Mouse (Mus musculus) ovary, postnatal 10 days (tissue): Measurements from ENCODE around the gene Dazap1.

Source experiments
- DNase-seq: peaks from one replicate; pipeline ENCODE4 v3.0.0; 2022; ENCODE audit warnings: low spot score

Gene Dazap1

DNA sequence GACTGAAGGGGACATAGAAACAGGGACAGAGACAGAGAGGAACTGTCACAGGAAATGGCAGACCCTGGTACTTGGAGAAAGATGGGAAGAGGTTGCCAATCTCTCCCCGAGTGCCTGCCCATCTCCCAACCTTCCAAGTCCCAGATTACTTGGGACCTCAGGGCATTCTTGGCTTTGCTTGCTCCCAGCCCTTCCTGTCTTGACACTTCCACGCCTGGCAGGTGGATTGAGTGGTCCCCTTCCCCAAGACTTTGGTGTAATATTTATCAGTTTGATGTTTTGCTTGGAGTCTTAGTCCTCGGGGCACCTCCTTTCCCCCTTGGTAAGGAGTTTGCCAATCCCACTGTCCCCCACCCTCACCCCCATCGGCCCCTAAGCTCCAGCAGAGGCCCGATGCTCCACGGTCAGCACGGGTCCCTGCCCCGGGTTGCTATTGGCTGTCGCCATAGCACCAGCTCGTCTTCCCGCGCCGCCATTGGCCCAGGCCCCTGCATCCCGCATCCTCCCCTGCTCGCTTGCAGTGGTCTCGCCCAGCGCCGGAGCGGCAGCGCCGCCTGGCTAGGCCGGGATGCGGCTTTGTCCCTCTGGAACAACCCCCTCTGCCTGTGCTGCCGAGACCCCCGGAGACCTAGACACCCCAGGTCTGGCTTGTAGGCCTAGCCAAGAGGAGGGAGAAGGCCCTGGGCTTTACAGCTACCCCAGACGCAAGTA lies 37.4 kb downstream of the Dazap1 start:
- DNase-seq = no peak

DNA sequence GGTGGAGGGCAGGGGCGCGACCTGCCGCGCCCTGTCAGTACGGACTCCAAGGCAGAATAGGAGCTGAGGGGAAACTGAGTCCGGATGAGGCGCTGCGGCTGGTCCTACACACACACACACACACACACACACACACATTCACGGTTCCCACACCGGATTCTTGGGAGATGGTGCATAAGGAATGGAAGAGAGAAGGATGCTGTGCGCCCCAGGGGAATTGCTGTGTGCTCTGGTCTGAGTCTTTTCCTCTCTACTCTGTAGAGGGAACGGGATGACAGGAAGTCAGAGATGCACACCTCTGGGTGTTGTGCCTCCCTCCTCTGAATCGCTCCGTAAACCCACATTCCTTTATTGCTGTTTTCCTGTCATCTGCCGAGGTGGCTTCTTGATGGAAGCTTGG lies 38.0 kb downstream of the Dazap1 start:
- DNase-seq = no peak

DNA sequence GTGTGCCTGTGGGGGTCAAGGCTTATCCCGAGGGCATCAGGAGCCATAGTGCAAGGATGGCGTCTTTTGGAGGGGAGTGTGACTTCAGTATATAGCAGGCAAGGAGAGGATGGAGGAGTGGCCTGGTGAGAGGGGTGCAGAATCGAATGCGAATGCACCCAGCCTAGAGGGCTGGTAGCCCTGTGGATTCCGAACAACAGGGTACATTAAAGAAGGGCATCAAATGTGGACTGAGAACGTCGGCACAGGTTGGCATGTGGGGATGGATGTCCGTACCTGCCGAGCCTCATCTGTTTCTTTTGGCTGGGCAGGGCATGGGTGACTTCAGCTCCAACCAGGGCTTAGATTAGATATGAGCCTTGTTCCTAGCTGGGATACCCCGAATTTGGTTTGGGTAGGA lies 38.5 kb downstream of the Dazap1 start:
- DNase-seq = no peak

DNA sequence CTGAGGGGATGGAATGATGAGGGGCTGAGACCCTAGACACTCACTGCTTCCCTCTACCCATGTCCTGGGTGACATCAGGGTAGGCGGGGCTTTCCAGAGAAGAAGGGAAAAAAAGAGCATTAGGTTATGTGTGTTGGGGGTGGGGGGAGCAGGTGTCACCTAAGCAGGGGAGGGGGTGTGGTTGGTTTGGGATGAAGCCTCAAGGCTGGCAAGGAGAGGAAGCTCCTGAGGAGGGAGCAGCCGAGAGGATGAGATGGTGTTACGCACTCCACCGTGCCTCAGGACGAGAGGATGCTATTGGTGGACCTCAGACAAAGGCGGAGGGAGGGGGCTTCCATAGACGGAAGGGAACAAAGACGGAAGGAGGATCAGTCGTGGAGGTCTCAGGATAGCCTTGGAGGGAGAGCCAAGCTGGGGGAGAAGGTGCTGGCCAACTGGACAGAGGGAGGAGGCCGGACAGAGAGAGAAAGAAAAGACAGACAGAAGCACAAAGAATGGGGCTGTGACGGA lies 39.4 kb downstream of the Dazap1 start:
- no peak for DNase-seq

DNA sequence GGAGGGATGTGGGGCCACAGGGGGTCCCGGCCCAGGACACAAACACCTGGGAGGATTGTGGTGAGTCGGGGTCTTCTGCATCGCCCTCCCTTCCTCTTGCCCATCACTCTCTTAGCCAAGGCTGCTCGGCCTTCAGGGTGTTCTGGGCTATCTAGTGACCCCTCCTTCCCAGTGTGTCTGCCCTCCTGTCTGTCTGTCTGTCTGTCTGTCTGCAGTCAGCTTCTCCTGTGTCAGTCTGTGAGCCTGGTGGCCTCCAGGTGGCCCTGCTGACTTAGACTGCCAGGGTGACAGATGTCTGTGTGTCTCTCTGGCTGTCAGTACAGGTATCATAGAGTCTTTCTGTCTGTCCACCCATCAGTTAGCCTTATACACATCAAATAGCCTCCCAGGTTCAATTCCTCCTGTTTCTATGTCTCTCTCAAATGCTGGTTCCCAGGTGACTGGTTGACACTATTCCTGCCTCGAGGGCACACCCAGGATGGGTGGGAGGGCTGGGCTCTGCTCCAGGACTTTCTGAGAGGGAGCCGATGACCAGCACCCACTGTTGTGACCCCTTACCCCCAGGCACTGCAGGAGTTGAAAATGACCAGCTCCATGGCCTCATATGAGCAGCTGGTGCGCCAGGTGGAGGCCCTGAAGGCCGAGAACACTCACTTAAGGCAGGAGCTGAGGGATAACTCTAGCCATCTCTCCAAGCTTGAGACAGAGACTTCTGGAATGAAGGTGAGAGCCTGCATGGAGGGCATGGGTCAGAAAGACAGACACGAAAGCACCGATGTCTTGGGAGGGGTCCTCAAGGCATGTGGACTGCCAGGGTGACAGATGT lies 40.2 kb downstream of the Dazap1 start:
- DNase-seq = no peak

DNA sequence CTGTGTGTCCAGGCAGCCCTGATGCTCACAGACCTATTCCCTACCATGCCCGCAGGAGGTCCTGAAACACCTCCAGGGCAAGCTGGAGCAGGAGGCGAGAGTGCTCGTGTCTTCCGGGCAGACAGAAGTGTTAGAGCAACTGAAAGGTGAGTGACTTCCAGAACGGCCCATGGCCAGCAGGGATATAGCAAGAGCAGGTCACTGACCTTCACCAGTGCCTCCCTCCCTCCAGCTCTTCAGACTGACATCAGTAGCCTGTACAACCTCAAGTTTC lies 40.7 kb downstream of the Dazap1 start:
- no peak for DNase-seq

GRCm38 (mm10) chr10:80302471-80302881 lies 41.2 kb downstream of the Dazap1 start:
- no peak for DNase-seq

DNA sequence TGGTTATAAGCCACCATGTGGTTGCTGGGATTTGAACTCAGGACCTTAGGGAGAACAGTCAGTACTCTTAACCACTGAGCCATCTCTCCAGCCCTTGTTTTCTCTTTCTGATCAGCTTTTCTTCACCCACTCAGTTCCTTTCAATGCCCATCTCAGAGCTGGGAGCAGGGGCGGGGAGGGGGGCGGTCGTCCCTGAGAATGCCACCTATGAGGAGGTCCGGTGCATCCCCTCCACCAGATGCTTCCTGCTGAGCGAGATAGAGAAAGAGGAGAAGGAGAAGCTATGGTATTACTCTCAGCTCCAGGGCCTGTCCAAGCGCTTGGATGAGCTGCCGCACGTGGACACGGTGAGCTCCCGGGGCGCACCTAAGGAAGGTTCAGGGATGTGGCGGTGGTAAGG lies 43.2 kb downstream of the Dazap1 start:
- no peak for DNase-seq

- no peak for DNase-seq
Observed at GRCm38 (mm10) chr10:80304862-80305261, 43.6 kb downstream of the Dazap1 start.

DNA sequence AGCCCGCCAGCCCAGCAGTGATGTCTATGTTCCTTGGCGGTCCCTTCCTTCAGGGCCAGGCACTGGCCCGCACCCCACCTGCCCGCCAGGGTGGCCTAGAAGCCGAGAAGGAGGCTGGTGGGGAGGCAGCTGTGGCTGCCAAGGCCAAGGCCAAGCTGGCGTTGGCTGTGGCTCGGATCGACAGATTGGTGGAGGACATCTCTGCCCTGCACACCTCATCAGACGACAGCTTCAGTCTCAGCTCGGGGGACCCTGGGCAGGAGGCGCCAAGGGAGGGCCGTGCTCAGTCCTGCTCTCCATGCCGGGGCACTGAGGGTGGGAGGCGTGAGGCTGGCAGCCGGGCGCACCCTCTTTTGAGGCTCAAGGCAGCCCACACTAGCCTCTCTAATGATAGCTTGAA lies 50.3 kb downstream of the Dazap1 start:
- DNase-seq = no peak

- no peak for DNase-seq
Observed at GRCm38 (mm10) chr10:80312586-80313504, 51.6 kb downstream of the Dazap1 start.

DNA sequence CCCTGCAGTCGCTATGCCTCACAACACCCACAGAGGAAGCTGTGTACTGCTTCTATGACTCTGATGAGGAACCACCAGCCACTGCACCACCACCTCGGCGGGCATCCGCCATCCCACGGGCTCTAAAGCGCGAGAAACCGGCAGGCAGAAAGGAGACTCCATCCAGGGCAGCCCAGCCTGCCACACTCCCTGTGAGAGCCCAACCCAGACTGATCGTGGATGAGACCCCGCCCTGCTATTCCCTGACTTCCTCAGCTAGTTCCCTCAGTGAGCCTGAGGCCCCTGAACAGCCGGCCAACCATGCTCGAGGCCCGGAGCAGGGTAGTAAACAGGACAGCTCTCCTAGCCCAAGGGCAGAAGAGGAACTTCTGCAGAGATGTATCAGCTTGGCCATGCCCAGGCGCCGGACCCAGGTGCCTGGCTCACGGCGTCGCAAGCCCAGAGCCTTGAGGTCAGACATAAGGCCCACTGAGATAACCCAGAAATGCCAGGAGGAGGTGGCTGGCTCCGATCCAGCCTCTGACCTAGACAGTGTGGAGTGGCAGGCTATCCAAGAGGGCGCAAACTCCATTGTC lies 52.4 kb downstream of the Dazap1 start:
- DNase-seq = no peak

GRCm38 (mm10) chr10:80314494-80315001 lies 53.3 kb downstream of the Dazap1 start:
- DNase-seq = no peak

- DNase-seq = no peak
Observed at GRCm38 (mm10) chr10:80315315-80315714, 54.0 kb downstream of the Dazap1 start.

DNA sequence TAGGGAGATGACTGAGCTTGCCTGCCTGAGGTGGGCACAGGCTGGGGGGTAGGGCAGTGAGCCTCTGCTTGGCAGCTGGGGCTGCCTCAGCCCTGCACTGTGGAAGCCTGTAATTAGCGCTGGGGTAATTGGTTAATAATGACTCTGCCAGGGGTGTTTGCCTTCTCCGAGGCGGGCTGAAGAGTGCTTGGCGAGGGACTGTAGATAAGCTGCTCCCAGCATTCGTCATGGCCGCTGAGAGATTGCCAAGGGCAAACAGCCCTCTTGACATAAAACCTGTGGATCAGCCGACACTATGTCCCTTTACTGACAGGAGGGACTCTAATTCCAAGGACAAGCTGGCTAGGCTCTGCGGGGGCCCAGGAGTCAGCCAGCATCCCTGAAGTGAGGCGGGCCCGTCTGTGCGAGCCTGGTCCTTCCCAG lies 55.1 kb downstream of the Dazap1 start:
- no peak for DNase-seq

GRCm38 (mm10) chr10:80317011-80317410 lies 55.7 kb downstream of the Dazap1 start:
- DNase-seq = no peak

- DNase-seq = peak; percentile 78
Observed at GRCm38 (mm10) chr10:80320340-80320760, 59.1 kb downstream of the Dazap1 start, which contains the start of gene 2310011J03Rik. Gene 2310011J03Rik (minus strand): TSS chr10:80320537.

DNA sequence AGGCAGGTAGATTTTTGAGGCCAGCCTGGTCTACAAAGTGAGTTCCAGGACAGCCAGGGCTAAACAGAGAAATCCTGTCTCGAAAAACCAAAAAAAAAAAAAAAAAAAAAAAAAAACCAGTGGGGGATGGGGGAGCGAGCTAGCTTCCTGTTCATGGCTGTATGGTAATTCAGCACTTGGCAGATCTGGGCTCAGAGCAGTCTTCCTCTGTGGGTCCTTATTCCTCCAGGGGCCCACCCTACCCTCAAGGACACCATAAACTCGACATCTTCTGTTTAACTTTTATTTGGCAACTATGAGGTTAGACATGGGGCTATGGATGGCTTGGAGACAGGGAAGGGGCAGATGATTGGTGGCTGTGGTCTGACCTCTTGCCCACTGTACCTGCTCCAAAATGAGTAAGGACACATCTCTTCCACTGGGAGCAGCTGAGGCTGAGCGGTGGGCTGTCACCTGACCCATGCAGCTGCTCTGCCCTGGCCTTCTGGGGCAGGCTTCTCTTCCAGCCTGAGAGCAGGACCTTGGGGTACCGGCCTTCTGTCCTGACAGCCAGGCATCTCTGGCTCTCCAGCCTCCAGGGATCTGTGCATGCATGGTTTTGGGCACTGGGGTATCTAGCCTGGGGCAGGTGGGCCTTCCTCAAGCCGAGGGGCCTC lies 59.9 kb downstream of the Dazap1 start:
- no peak for DNase-seq

DNA sequence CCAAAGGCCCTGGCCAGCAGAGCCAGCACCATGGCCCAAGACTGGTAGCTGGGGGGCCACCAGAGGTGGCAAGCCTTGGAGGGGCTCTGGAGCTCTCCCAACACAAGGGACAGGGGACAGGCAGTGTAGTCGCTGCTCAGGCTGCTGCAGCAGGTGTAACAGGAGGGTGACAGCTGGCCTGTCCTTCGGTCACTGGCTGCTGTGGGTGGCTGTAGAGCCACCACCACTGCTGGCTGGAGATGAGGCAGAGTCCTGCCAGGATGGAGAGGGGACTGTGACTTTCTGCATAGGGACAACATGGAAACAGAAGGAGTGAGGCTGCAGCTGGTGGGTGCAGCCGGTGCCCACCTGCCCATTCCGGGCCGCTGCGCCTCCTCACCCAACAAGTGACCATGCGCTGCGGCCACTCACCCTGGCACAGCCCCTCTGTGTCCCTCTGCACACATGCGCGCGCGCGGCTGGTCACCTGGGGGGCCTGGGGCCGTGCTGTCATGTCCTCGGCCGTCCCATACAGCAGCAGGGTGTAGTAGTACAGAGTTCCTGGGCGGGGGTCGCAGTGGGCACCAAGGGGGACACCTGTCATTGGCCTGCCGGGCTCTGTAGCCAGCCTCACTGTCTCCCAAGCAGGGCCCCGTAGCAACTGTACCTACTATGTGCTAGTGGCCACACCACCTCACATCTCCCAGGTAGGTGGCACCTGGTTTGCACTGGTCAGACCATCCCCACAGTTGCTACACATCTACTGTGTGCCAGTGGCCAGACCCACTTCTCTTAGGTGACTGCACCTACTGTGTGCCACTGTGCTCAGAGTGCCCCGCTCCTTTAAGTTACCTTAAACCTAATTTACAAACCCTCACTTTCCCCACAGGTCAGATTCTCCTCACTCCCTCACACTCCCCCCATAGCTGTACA lies 60.6 kb downstream of the Dazap1 start:
- no peak for DNase-seq

GRCm38 (mm10) chr10:80322811-80323211 lies 61.5 kb downstream of the Dazap1 start:
- no peak for DNase-seq
